Mouse (Mus musculus) myocyte (in vitro differentiated cells): ENCODE data around the gene Ctnnbl1. TPM values are rescaled to one million over a fixed set of nuclear protein-coding genes. Genes with fewer than 3 reads are reported as not detected.

Source experiments
- H3K27me3 ChIP-seq: one replicate; pipeline ENCODE4 v1.6.1; 2011; ENCODE audit not compliant: control insufficient read depth, insufficient read depth, insufficient read length
- H3K36me3 ChIP-seq: one replicate; pipeline ENCODE4 v1.6.1; 2011; ENCODE audit not compliant: control insufficient read depth, insufficient read depth
- H3K4me2 ChIP-seq: one replicate; pipeline ENCODE4 v1.6.1; 2011; ENCODE audit warnings: low read depth, control low read depth
- H3K4me3 ChIP-seq: one replicate; pipeline ENCODE4 v1.5.1; 2011; ENCODE audit warnings: mild to moderate bottlenecking, control low read depth, moderate library complexity
- H3K79me2 ChIP-seq: one replicate; pipeline ENCODE4 v1.6.1; 2011; ENCODE audit not compliant: control insufficient read depth, insufficient read depth
- H3ac ChIP-seq: one replicate; pipeline ENCODE4 v1.6.1; 2011; ENCODE audit not compliant: control insufficient read depth, insufficient read length
- CEBPB ChIP-seq: IDR thresholded peaks from 2 replicates; pipeline ENCODE4 v1.6.1; 2011; ENCODE audit warnings: mild to moderate bottlenecking, moderate library complexity; ENCODE audit not compliant: poor library complexity, insufficient read depth, severe bottlenecking
- E2F4 ChIP-seq: IDR thresholded peaks from one replicate; pipeline ENCODE4 v1.6.1; 2011; ENCODE audit warnings: mild to moderate bottlenecking, control low read depth, moderate library complexity; ENCODE audit not compliant: insufficient read depth
- MAX ChIP-seq: IDR thresholded peaks from one replicate; pipeline ENCODE4 v1.6.1; 2011; ENCODE audit warnings: low read depth, mild to moderate bottlenecking, control low read depth
- MYOD1 ChIP-seq, 3 experiments: IDR thresholded peaks; one replicate each; pipeline ENCODE4 v1.6.1; 2011; ENCODE audit warnings: control low read depth in 2 of 3, low read depth in 2 of 3, mild to moderate bottlenecking in 2 of 3, moderate library complexity in 1 of 3; ENCODE audit not compliant: insufficient read length in 2 of 3, control insufficient read depth in 1 of 3
- MYOG ChIP-seq, 3 experiments: IDR thresholded peaks; one replicate each; pipeline ENCODE4 v1.6.1; 2011; ENCODE audit warnings: control low read depth in 2 of 3, low read depth in 2 of 3, mild to moderate bottlenecking in 2 of 3; ENCODE audit not compliant: insufficient read length in 2 of 3, control insufficient read depth in 1 of 3, insufficient read depth in 1 of 3
- POLR2A ChIP-seq: IDR thresholded peaks from one replicate; pipeline ENCODE4 v1.6.1; 2011; ENCODE audit warnings: low read depth, mild to moderate bottlenecking, control low read depth, moderate library complexity; ENCODE audit not compliant: insufficient read length
- POLR2AphosphoS2 ChIP-seq: IDR thresholded peaks from one replicate; pipeline ENCODE4 v1.6.1; 2011; ENCODE audit warnings: low read depth, control low read depth; ENCODE audit not compliant: insufficient read length
- REST ChIP-seq: IDR thresholded peaks from one replicate; pipeline ENCODE4 v1.6.1; 2011; ENCODE audit warnings: mild to moderate bottlenecking, control low read depth, moderate library complexity; ENCODE audit not compliant: insufficient read depth, insufficient read length
- SRF ChIP-seq: IDR thresholded peaks from one replicate; pipeline ENCODE4 v1.6.1; 2011; ENCODE audit warnings: low read depth; ENCODE audit not compliant: control insufficient read depth, insufficient read length
- TCF12 ChIP-seq: IDR thresholded peaks from one replicate; pipeline ENCODE4 v1.6.1; 2011; ENCODE audit warnings: mild to moderate bottlenecking, control low read depth; ENCODE audit not compliant: poor library complexity, insufficient read depth, severe bottlenecking
- TCF3 ChIP-seq: IDR thresholded peaks from one replicate; pipeline ENCODE4 v1.6.1; 2011; ENCODE audit warnings: low read depth, control low read depth; ENCODE audit not compliant: insufficient read length
- USF1 ChIP-seq: IDR thresholded peaks from one replicate; pipeline ENCODE4 v1.6.1; 2011; ENCODE audit warnings: low read depth, mild to moderate bottlenecking, control low read depth, moderate library complexity
- polyA plus RNA-seq: library from polyadenylated mRNA; unstranded; fragments of >200 nt; fragmentation: generic; extraction: Trizol; gene quantifications from one replicate; pipeline ENCODE4 v1.2.1, GENCODE M21; 2012; ENCODE audit warnings: missing spikeins

The Ctnnbl1 gene
- polyA plus RNA-seq, 1 experiment, result 35.0 TPM

DNA sequence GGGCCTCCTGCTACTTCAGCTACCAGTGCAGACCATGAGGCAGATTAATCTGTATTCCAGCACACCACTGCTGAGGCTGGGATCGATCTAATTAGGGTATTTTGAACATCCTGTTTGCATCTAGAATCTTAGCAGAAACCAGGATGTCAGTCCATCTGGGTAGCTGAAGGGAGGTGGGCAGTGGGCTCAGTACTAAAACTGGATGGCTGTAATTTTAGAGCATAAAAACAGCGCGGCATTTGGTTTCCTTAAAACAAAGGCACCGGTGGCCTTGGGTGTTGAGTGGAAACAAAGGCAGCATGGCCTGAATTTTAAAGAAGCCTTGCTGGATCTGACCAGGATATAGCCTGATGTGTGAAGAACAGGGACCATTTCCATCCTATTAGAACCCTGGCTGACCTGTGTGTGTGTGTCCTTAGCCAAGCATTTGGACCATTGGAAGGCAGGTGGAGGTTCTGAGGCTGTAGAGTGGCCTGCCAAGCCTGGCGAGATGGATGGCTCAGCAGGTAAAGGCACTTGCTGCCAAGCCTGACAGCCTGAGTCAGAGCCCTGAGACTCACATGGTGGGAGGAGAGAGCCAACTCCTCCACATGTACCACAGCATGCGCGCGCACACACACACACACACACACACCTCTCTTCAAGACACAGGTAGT lies 122.0 kb downstream of the Ctnnbl1 start:
- Histone ChIP-seq H3ac (no peak overlapping the region), H3K79me2 (no peaks in the 10 kb centered on the region), H3K4me2 (no peak overlapping the region), H3K36me3 (no peaks in the 10 kb centered on the region), H3K4me3 (no peak overlapping the region), H3K27me3 (no peaks in the 10 kb centered on the region)
- no peak for TF ChIP-seq POLR2A
- TF ChIP-seq MYOG (IDR thresholded peaks at IDR 0.05; ENCODE audit: control insufficient read depth in 1 of 3, insufficient read depth in 1 of 3, insufficient read length in 2 of 3, low read depth in 2 of 3), result no peak
- TF ChIP-seq MAX, result no peak
- no peak for TF ChIP-seq REST
- TF ChIP-seq MYOD1 (IDR thresholded peaks at IDR 0.05; ENCODE audit: control insufficient read depth in 1 of 3, insufficient read length in 2 of 3, low read depth in 2 of 3), result no peak
- no peak for TF ChIP-seq USF1
- TF ChIP-seq TCF12, result no peak
- no peak for TF ChIP-seq POLR2AphosphoS2
- TF ChIP-seq E2F4, result no peak
- TF ChIP-seq SRF, result no peak
- TF ChIP-seq CEBPB, result no peak
- TF ChIP-seq TCF3, result no peak

DNA sequence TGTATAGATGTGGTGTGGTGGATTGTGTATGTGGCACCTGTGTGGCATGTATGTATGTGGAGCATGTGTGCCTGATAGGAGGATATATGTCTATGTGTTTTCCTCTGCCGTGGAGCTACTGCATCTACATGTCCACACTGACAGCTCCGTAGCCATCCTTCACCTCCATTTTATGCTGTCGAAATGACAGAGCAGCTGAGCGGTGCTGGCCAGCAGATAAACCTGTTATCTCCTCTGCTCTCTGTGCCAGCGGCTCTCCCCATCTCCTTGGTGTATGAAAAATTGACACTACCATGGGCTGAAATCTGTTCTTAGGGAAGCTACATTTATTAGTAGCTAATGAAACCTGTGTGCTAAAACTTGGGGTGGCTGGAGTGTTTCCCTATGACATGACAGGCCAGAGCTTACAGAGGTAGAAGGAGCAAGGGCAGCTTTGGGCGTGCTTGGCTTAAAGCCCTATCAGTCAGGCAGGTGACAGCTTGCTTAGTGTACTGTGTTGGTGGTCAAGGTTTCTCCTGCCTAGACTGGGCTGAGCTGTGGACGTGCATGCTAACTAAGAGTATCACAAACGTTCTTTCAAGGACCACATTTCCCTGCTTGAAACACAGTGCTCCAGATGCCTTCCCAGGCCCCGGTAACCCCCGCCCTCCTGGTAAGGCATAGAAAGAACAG lies 124.2 kb downstream of the Ctnnbl1 start:
- Histone ChIP-seq H3ac (no peak overlapping the region), H3K4me3 (no peak overlapping the region), H3K79me2 (no peaks in the 10 kb centered on the region), H3K4me2 (no peak overlapping the region), H3K27me3 (no peaks in the 10 kb centered on the region), H3K36me3 (no peaks in the 10 kb centered on the region)
- TF ChIP-seq MYOD1 (IDR thresholded peaks at IDR 0.05; ENCODE audit: control insufficient read depth in 1 of 3, insufficient read length in 2 of 3, low read depth in 2 of 3) (no peak), MAX (no peak)

DNA sequence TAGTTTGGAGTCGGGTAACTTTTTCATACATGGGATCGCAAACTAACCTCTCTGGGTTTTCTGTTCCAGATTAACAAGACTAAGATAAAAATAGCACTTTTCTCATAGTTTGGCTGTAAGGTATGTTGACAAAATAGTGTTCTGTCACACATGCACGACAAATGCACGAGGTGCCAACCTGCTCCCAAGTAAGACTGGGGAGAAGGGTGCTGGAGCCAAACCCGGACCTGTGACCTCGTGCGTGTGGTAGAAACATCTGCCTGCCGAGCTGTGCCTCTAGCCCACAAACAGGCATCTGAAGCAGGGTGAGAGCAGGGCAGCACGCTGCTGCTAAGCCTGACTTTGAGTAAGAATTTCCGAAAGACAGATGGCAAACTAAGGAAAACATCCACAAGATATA lies 125.1 kb downstream of the Ctnnbl1 start:
- Histone ChIP-seq H3K36me3 (no peaks in the 10 kb centered on the region), H3ac (no peak overlapping the region), H3K79me2 (no peaks in the 10 kb centered on the region), H3K27me3 (no peaks in the 10 kb centered on the region), H3K4me3 (no peak overlapping the region), H3K4me2 (no peak overlapping the region)
- TF ChIP-seq REST (no peak), CEBPB (no peak), POLR2A (no peak), SRF (no peak), TCF3 (no peak), TCF12 (no peak), MYOG (IDR thresholded peaks at IDR 0.05; ENCODE audit: control insufficient read depth in 1 of 3, insufficient read depth in 1 of 3, insufficient read length in 2 of 3, low read depth in 2 of 3) (no peak), USF1 (no peak), E2F4 (no peak)

DNA sequence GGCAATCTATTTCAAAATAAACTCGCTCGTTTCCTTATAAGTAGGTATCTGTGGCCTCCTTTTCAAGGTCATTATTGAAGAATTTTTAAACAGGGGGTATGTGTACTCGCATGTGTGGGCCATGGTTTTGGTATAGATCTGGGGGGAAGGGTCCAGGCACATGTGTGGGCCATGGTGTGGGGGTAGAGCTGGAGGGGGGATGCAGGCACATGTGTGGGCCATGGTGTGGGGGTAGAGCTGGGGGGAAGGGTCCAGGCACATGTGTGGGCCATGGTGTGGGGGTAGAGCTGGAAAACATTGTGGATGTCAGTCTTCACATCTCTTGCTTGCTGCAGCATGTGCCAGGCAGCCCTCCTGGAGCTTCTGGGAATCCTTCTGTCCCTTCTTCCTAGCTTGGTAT lies 129.9 kb downstream of the Ctnnbl1 start:
- no peaks in the 10 kb centered on the region for H3K27me3 ChIP-seq
- H3K79me2 ChIP-seq, result no peaks in the 10 kb centered on the region
- H3K4me3 ChIP-seq, result no peak overlapping the region
- no peaks in the 10 kb centered on the region for H3K36me3 ChIP-seq
- no peak overlapping the region for H3ac ChIP-seq
- TF ChIP-seq POLR2A (no peak), TCF3 (no peak), TCF12 (no peak), MYOD1 (IDR thresholded peaks at IDR 0.05; ENCODE audit: control insufficient read depth in 1 of 3, insufficient read length in 2 of 3, low read depth in 2 of 3) (no peak), REST (no peak), E2F4 (no peak), USF1 (no peak), CEBPB (no peak), MYOG (IDR thresholded peaks at IDR 0.05; ENCODE audit: control insufficient read depth in 1 of 3, insufficient read depth in 1 of 3, insufficient read length in 2 of 3, low read depth in 2 of 3) (no peak), POLR2AphosphoS2 (no peak)
- H3K4me2 ChIP-seq, result no peak overlapping the region

DNA sequence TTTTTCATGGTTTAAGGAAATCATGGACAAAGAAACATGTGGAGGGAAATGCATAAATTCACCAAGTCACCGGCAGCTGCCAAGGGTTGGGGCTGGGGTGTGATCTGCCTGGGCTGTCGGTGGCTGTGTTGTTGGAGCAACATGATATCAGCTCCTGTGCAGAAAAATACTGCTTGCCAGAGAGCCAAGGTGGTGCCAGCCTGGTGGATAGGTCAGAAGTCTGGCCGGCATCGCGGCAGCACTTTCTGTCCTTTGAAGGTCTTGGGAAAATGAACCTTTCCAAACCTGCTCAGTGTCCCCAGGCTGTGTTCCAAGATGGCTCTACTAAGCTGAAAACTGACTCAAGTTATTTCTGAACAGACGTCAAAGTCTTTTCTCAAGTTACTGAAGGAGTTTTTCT lies 133.0 kb downstream of the Ctnnbl1 start:
- Histone ChIP-seq H3ac (no peak overlapping the region), H3K27me3 (no peaks in the 10 kb centered on the region), H3K36me3 (no peaks in the 10 kb centered on the region), H3K4me2 (no peak overlapping the region), H3K79me2 (no peaks in the 10 kb centered on the region), H3K4me3 (no peak overlapping the region)
- TF ChIP-seq POLR2A, result no peak
- TF ChIP-seq TCF12, result no peak
- TF ChIP-seq POLR2AphosphoS2, result no peak
- no peak for TF ChIP-seq MYOD1 (IDR thresholded peaks at IDR 0.05; ENCODE audit: control insufficient read depth in 1 of 3, insufficient read length in 2 of 3, low read depth in 2 of 3)
- TF ChIP-seq MYOG (IDR thresholded peaks at IDR 0.05; ENCODE audit: control insufficient read depth in 1 of 3, insufficient read depth in 1 of 3, insufficient read length in 2 of 3, low read depth in 2 of 3), result no peak
- no peak for TF ChIP-seq USF1
- TF ChIP-seq CEBPB, result no peak
- no peak for TF ChIP-seq SRF
- no peak for TF ChIP-seq TCF3
- no peak for TF ChIP-seq REST
- TF ChIP-seq E2F4, result no peak
- no peak for TF ChIP-seq MAX
